Mouse (Mus musculus) G1E-ER4 (cell line): ENCODE data around the gene Olfr1395. TPM values are rescaled to one million over a fixed set of nuclear protein-coding genes. Genes with fewer than 3 reads are reported as not detected.

Source experiments
- GATA1 ChIP-seq: IDR thresholded peaks from one replicate; pipeline ENCODE4 v1.8.0; 2012; ENCODE audit warnings: low read length, inconsistent platforms
- polyA plus RNA-seq: library from polyadenylated mRNA; stranded (reverse); fragments of >175 nt; gene quantifications from 2 replicates; pipeline ENCODE4 v1.2.3, GENCODE M21; 2012

The Olfr1395 gene
- polyA plus RNA-seq, 1 experiment: not detected

- TF ChIP-seq GATA1: no peak
Measured at GRCm38 (mm10) chr11:49124169-49124568, 17.9 kb upstream of the Olfr1395 start.

- no peak for TF ChIP-seq GATA1
Measured at GRCm38 (mm10) chr11:49154077-49154476, 12.0 kb downstream of the Olfr1395 start, which contains the start of gene Olfr1394. TSS of gene Olfr1394 (plus strand) at chr11:49154377.

- TF ChIP-seq GATA1: no peak
Measured at GRCm38 (mm10) chr11:49156821-49157814, 15.0 kb downstream of the Olfr1395 start.

DNA sequence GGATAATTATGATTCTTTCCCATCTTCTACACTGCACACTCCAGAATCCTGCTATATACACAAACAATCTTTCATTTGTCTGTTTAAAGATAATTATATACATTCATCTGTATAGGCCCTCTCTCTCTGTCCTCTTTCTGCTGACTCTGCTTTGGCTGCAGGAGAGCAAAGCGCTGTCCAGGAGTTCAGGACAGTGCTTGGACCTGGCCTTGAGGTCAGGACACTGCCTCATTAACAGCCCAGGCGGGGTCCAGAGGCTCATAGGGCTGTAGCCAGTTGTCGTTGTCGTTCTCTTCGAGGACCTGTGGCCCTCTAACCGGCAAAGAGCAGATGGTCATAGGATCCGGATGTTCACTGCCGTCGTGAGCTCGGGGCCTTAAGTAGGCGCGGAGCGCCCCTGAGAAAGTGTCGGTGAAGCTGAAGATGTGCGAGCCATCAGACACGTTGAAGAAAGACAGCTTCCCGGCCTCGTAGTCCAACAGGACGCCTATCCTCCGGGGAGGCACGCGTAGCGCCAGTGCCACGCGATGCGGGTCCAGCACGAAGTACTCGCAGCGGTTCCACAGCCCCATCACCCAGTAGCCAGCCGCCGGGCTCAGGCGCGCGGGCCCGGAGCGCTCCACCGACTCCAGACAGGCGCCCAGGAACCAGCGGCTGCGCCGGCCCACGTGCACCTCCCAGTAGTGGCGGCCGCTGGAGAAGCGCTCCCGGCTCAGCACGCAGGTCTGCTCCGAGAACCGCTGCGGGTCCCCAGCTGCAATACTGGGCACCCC is 27.0 kb downstream of the Olfr1395 start:
- TF ChIP-seq GATA1: no peak

DNA sequence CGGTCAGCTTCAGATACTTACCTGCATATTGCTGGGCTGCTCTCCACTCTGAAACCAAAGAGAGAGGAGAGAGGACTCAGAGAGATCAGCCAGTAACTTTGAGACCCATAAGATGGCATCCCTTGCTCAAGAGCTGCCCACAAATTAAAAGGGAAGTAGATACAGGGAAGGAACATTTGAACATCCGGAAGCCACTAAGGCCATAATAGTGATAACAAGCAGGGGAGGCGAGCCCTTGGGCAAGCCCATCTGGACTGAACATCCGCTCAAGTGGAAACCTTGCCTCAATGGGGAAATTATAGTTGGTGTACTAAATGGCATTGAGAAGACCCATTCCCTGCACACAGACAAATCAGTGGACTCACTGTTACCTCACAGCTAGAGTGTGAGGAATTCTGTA is 28.5 kb downstream of the Olfr1395 start:
- no peak for TF ChIP-seq GATA1

DNA sequence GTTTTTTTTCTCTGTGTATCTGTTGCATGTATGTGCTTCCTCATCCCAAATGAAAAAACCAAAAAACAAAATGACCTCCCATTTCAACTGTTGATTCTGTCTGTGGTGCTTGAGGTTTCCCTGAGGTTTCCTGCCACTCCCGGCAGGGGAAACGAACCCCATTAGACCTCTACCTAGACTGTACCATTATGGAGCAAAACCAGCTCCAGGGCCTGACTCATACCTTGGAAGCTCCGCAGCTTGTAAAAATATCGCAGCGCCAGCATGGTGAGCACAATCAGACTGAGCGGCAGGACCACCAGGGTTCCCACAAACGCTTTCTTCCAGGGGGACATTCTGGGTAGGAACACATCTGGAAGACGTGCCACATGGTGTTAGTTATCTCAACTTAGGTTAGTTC is 33.3 kb downstream of the Olfr1395 start:
- no peak for TF ChIP-seq GATA1

GRCm38 (mm10) chr11:49183172-49183571 is 41.1 kb downstream of the Olfr1395 start:
- TF ChIP-seq GATA1: no peak

DNA sequence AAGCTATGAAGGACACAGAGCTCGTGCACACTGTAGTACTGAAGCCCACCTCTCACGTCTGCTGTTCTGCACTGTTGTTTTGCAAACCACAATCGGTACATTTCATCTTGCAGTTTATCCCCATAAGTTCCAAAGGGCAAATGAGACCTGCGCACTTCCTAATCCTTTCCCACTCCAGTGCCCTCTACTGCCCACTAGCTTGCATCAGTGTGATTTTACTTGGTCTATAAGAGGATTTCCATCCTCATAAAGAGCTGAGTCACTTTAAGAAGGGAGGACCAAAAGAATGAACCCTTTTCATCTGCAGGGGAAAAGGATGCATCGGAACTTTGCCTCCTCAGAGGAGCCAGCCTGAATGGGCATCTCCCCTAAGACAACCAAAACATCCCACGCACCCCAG is 44.4 kb downstream of the Olfr1395 start:
- TF ChIP-seq GATA1: no peak

GRCm38 (mm10) chr11:49186955-49187488 is 44.9 kb downstream of the Olfr1395 start, which contains the start of gene Btnl9:
TSS of gene Btnl9 (minus strand) at chr11:49187159.
- no peak for TF ChIP-seq GATA1

GRCm38 (mm10) chr11:49187701-49188100 is 45.6 kb downstream of the Olfr1395 start:
- TF ChIP-seq GATA1: no peak

GRCm38 (mm10) chr11:49189737-49190136 is 47.7 kb downstream of the Olfr1395 start:
- no peak for TF ChIP-seq GATA1

DNA sequence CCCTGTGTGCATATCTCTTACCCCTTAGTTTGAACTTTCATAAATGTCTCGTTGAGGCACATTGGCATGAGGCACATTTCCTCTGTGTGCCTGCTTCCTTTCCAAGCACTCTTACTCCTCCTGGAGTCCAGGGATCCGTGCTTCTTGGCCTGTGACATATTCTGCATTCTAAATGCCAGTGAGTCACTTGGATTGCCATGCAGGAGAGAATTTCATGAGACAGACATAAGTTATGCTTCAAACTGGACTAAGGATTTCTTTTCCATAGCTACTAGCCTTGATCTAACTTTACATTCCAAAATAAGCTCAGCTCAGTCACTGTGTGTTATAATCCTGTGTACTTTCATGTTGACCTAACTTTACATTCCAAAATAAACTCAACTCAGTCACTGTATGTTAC is 49.0 kb downstream of the Olfr1395 start:
- TF ChIP-seq GATA1: no peak

DNA sequence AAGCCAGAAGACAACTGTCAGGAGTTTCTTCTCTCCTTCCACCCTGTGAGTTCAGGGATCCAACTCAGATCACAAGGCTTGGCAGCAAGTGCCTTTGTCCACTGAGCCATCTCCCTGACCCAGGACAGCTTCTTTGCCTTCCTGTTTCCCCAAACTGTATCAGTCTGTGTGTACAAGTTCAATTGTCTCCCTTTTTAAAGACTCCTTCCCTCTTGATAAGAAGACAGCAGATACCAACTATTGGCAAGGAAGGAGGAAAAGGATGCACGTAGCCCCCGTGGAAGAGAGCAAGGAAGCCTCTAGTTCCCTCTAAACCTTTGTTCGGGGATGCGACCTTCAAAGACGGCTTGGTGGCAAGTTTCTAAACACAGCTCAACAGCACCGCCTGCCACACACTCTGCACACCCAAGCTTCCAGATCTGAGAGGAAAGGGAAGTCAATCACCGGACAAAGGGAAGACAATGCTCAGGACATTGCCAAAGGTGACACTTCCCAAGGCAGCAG is 53.8 kb downstream of the Olfr1395 start:
- TF ChIP-seq GATA1: no peak

Other genes with a start within 250 kb of the Olfr1395 start
- gene Gm5431, start 240.1 kb upstream of the Olfr1395 start, polyA plus RNA-seq: not detected in 2 replicates
- 0.10 and 0.23 TPM in 2 replicates for gene Psme2b, start 196.1 kb upstream of the Olfr1395 start, polyA plus RNA-seq
- gene Olfr56, start 163.4 kb upstream of the Olfr1395 start, polyA plus RNA-seq: 0.02 and 0.03 TPM in 2 replicates
- not detected in 2 replicates for gene 9930111J21Rik1, start 162.9 kb upstream of the Olfr1395 start, polyA plus RNA-seq
- not detected in 2 replicates for gene Gm12185, start 150.0 kb upstream of the Olfr1395 start, polyA plus RNA-seq
- 0.04 and 0.06 TPM in 2 replicates for gene Tgtp1, start 148.1 kb upstream of the Olfr1395 start, polyA plus RNA-seq
- 0.01 and 0.02 TPM in 2 replicates for gene 9930111J21Rik2, start 91.0 kb upstream of the Olfr1395 start, polyA plus RNA-seq
- gene Tgtp2, start 78.1 kb upstream of the Olfr1395 start, polyA plus RNA-seq: 0.59 and 0.72 TPM in 2 replicates
- gene Ifi47, start 65.7 kb upstream of the Olfr1395 start, polyA plus RNA-seq: 0.44 and 0.90 TPM in 2 replicates
- not detected in 2 replicates for gene Olfr1396, start 27.4 kb upstream of the Olfr1395 start, polyA plus RNA-seq
- not detected in 2 replicates for gene Olfr1394, start 12.1 kb downstream of the Olfr1395 start, polyA plus RNA-seq
- not detected in 2 replicates for gene Btnl9, start 44.9 kb downstream of the Olfr1395 start, polyA plus RNA-seq
- 6.1 and 8.3 TPM in 2 replicates for gene Zfp62, start 61.0 kb downstream of the Olfr1395 start, polyA plus RNA-seq
- 44.7 and 51.8 TPM in 2 replicates for gene Mgat1, start 101.9 kb downstream of the Olfr1395 start, polyA plus RNA-seq
- gene Olfr1393, start 136.0 kb downstream of the Olfr1395 start, polyA plus RNA-seq: not detected in 2 replicates
- gene Olfr1392, start 143.0 kb downstream of the Olfr1395 start, polyA plus RNA-seq: not detected in 2 replicates
- not detected in 2 replicates for gene Olfr10, start 162.5 kb downstream of the Olfr1395 start, polyA plus RNA-seq
- not detected in 2 replicates for gene Olfr1391, start 180.5 kb downstream of the Olfr1395 start, polyA plus RNA-seq
- gene Olfr1390, start 192.9 kb downstream of the Olfr1395 start, polyA plus RNA-seq: not detected in 2 replicates